Mouse (Mus musculus) CD4-positive, CD25-positive, alpha-beta regulatory T cell, adult 4 months (primary cell): ENCODE measurements around the gene Zfp715. TPM values are rescaled to one million over a fixed set of nuclear protein-coding genes. Genes with fewer than 3 reads are reported as not detected.
"Not testable (repeated sequence)": the region's sequence is repeated elsewhere in the genome, so short reads cannot be mapped to it uniquely, and the experiment has no call there.

ENCODE experiments used
- ATAC-seq: one replicate; pipeline ENCODE4 v1.8.0; 2017
- polyA plus RNA-seq, 2 experiments: library from polyadenylated mRNA; unstranded; fragments of 100-300 nt; shearing (Covaris generic); gene quantifications; one replicate each; pipeline ENCODE4 v1.2.1; 2017

Gene Zfp715
- polyA plus RNA-seq, 2 experiments from 2014 or later, result 15.3 to 18.5 TPM

DNA sequence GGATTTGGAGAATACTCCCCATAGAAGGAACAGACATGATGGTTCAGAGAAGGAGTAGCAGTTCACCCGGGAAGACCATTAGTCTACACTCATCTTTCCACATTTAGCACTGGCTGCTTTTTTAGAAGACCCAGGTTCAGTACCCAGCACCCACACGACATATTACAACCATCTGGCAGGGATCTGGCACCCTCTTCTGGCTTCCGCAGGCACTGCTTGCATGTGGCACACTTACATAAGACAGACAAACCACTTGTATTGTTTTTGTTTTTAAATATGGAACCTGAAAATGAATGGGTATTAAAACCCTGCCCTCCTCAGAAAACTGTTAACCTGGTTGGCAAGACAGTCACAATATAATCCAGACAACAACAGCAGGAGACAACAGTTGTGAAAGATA, 21.6 kb downstream of the Zfp715 start:
- no peak for ATAC-seq

DNA sequence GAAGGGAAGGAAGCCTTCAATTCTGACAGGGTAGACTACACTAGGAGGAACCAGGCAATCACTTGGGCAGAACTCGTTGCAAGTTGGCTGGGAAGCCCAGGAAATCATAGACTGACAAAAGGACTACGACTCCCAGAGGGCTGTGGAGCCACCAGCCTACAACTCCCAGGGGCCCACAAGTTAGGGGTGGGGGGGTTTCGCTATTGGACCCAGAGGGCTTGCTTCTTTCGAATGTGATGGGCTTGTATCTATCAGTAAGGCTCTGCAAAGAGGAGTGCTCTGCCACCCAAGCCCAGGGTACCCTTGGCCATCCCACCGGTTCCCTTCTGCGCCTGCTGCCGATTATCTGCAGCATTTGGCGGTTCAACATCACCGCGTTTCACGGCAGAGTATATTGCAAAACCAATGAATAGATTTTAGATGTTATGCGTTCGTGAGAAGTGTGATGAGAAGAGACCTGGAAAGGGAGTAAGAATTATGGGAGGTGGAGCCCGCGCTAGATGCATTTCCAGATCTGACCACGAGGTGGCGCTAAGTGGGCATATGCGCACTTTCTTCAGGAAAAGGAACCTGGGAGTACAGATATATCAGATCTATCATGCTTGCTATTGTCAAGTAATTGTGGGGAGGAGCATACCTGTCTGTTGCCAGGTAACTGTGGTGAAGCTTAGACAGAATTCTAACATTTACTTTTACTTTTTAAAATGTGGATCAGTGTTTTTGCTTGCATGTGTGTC, 30.1 kb downstream of the Zfp715 start:
- peak; percentile 58 for ATAC-seq

DNA sequence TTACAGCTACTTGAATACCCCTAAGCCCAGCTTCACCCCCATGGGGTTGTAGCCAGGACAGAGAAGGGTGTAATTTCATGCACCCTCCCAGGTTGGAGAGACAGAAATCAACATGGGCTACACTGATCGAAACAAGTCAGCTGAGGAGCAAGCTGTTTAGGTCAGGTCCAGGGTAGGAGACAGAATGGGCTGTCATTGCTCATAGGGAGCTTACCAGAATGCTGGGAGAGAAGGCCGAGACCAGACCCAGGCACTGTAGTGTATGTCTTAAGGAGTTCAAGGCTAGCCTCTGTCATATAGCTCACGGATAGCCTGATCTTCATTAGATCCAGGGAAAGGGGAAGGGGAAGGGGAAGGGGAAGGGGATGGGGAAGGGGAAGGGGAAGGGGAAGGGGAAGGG, 30.6 kb downstream of the Zfp715 start:
- no peak for ATAC-seq

DNA sequence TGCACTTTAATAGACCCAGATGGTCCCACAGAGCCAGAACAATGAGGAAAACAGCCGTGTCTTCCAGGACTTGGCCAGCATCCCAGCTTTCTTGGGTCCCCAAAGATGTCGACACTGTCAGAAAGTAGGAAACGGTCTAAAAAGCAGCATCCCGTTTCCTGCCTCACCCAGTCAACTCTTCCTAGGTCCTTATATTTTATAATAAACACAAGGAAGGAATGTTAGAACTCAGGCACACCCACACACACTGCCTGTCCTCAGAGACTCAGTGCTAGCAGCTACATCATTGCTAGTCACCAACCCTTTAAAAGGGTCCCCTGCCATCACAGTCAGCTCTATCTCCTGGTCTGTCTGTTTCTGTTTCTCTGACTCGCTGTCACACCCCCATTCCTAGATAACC, 35.7 kb downstream of the Zfp715 start:
- ATAC-seq, result no peak

DNA sequence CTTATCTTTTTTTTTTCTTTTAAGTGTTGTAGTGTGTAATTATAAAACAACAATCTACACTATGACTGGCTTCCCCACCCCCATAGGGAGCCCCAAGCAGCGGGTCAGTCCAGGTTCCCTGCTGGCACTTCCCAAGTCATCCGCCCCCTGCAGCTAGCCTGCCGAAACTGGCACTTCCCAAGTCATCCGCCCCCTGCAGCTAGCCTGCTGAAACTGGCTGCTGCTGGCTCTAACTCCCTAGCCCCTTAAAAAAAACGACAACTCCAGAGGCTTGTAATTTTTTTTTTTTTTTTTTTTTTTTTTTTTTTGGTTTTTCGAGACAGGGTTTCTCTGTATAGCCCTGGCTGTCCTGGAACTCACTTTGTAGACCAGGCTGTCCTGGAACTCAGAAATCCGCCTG, 36.9 kb downstream of the Zfp715 start:
- not testable (repeated sequence) for ATAC-seq

DNA sequence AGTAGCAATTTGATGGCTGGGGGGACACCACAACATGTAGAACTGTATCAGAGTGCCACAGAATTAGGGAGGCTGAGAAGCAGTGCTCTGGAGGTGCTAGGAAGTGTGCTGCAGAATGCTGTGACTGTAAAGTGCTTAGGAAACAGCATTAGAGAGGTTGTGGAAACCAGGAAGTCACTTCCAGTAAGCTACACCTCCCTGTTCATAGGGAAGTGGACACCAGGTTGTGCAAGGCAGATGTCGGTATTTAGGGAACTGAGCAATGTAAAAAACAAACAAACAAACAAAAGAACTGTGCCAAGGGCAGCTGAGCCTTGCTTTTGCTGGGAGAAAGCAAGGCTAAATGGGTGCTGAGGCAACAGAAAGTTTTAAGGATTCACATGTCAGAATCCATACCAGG, 39.6 kb downstream of the Zfp715 start:
- ATAC-seq, result no peak

DNA sequence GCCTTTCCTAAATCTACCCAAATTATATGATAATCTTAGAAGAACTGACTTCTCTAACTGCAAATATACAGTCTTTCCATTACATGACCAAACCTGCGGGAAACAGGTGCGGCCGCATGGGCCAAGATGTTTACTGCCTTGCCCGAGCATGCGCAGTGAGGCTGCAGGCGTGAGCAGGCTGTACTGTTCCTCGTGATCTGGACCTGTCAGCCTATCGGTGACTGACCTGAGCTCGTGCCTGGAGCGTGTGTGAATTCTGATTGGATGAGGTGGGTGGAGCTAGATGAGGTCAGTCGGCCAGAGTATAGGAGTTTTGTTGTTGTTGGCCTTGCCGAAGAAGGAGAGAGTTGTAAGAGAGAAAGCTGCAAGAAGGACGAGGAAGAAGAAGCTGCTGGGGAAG, 45.7 kb downstream of the Zfp715 start:
- not testable (repeated sequence) for ATAC-seq

DNA sequence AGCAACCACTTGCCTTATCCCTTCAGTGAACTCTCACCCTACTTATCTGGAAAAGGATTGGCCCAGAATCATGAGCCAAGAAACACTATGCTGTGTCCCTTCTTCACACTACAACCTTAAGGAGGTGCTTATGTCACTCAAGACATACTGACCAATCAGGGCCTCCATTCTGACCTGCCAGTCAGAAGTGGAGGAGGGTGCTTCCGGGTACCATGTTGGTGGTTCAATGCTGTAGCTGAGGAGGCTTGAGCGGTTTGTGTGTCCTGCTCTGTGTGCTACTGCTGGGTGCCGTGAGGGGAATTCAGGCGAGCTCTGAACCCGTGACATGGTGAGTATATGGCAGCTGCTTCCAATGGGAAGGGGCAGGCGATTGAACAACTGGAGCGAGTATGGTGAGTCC, 59.6 kb downstream of the Zfp715 start:
- ATAC-seq, result no peak

DNA sequence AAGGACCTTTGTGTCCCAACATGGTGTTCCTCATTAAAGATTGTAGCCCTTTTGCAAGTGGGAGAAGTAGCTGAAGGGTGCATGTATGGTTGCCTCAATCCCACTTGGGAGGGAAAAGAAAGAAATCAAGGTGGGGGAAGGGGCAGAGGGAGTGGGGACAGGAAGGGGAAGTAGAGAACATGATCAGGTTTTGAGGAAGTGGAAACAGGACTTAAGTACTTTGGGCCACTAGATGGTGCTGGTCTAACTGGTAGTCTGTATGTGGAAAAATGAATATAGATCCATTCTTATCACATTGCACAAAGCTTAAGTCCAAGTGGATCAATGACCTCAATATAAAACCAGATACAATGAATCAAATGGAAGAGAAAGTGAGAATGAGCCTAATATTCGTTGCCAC, 62.4 kb downstream of the Zfp715 start:
- not testable (repeated sequence) for ATAC-seq

Other genes with a start within 250 kb of the Zfp715 start
- gene Zfp936, start 199.1 kb downstream of the Zfp715 start, polyA plus RNA-seq, result under 1 TPM in 1 of 2 experiments, not detected in 1; 0.69 TPM
- not detected for gene Siglecf, start 38.0 kb upstream of the Zfp715 start, polyA plus RNA-seq
- gene Siglecg, start 94.9 kb upstream of the Zfp715 start, polyA plus RNA-seq, result 1 to 10 TPM in 1 of 2 experiments, not detected in 1; 2.5 TPM
- gene Lim2, start 114.4 kb upstream of the Zfp715 start, polyA plus RNA-seq, result not detected
- gene Nkg7, start 123.8 kb upstream of the Zfp715 start, polyA plus RNA-seq, result 100 to 1,000 TPM; 106 to 121 TPM
- gene Cldnd2, start 127.5 kb upstream of the Zfp715 start, polyA plus RNA-seq, result not detected
- 100 to 1,000 TPM; 177 to 184 TPM for gene Etfb, start 130.8 kb upstream of the Zfp715 start, polyA plus RNA-seq
- not detected for gene Gm45233, start 130.8 kb upstream of the Zfp715 start, polyA plus RNA-seq
- 1 to 10 TPM; 1.7 to 3.2 TPM for gene Vsig10l, start 149.9 kb upstream of the Zfp715 start, polyA plus RNA-seq
- gene Iglon5, start 176.8 kb upstream of the Zfp715 start, polyA plus RNA-seq, result under 1 TPM in 1 of 2 experiments, not detected in 1; 0.15 TPM
- not detected for gene 4931406B18Rik, start 192.6 kb upstream of the Zfp715 start, polyA plus RNA-seq
- not detected for gene Cd33, start 231.1 kb upstream of the Zfp715 start, polyA plus RNA-seq
- gene Zfp658, start 249.0 kb upstream of the Zfp715 start, polyA plus RNA-seq, result 1 to 10 TPM; 6.4 TPM